Mouse (Mus musculus): Measurements from ENCODE around the gene Parva.

- no peak for TF ChIP-seq HCFC1 (IDR thresholded peaks at IDR 0.05; ENCODE audit: borderline replicate concordance, insufficient read depth, low read length)
- no peak for TF ChIP-seq MAFK (IDR thresholded peaks at IDR 0.05; ENCODE audit: insufficient read depth, low read depth, low read length)
- no peak for TF ChIP-seq ZC3H11A (IDR thresholded peaks at IDR 0.05; ENCODE audit: borderline replicate concordance, low read depth, low read length)
Observed at GRCm38 (mm10) chr7:112426811-112427210, 494 bp upstream of the Parva start.

Data from ES-E14 (cell line).